Mouse (Mus musculus) adrenal gland, adult 2 months (tissue): ENCODE results near the gene Qsox1. TPM values are rescaled to one million over a fixed set of nuclear protein-coding genes. Genes with fewer than 3 reads are reported as not detected.

ENCODE experiments used
- DNase-seq: peaks from one replicate; pipeline ENCODE4 v3.0.0; 2021
- polyA plus RNA-seq: library from polyadenylated mRNA; depleted of rRNA; stranded (reverse); fragments of >200 nt; gene quantifications from 2 replicates; pipeline ENCODE4 v1.2.3, GENCODE M21; 2012
- total RNA-seq, 2 experiments: library from RNA; stranded (reverse); gene quantifications; 2 replicates each; pipeline ENCODE4 v1.2.3; 2021

Gene Qsox1
- total and polyA plus RNA-seq, 3 experiments, result 49.6 to 82.6 (median 71.8) TPM

DNA sequence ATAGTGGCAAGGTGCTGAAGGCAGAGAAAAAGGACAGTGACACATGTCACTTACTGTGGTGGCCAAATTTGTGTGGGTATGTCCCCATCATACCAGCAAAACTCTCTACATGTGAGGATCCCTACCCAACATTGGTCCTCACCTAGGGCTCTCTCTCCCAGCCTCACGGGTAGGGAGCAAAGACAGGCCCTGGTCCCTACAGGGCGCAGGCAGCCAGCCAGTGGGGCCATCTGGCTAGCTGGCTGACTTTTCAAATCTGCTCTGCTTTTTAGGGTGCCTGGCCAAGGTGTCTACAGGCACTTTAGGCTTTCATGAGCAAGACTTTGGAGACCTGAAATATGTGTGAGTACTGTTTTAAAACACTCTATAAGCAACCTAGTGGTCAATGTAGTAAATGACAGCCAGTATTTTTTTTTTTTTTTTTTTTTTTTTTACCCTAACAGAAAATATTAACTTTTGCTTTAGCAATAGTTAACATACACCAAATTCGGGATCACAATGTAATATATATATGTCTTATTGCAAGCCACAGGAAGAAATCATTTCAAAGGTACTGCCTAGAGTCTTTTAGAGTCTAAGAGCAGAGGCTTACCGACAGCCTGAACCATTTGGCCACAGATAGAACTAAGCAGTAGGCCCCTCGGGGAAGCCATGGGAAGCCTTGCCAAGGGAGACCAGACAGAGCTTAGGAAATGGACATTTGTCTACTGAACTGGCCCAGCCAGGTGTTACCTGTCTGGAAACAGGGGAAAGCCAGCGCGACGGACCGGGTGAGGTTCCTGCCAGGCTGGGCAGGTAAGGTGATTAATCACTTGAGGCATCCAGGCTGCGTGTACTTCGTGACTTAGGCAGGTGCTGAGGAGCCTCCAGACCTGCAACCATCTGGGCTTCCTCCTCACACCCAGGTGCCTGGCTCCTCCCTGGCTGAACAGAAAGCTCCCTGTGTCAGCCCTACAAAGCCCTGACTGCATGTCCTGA is 11.4 kb downstream of the Qsox1 start:
- DNase-seq, result no peak

DNA sequence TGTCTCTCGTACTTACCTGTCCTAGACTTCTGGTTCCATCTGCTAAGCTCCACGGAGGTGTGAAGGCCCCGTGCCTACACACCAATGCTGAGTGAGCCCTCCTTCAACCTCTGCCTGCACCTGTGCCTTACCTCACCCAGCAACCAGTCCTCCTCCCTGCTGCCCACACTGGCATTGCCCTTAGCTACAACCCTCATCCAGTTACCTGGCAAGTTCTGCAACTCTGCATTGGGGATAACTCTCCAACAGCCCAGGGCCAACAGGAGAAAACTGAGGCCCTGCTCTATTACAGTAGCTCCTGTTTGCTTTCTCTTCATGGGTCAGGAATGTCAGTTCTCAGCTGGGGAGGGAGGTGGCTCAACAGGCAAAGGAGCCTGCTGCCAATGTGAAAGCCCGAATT is 14.7 kb downstream of the Qsox1 start:
- no peak for DNase-seq

DNA sequence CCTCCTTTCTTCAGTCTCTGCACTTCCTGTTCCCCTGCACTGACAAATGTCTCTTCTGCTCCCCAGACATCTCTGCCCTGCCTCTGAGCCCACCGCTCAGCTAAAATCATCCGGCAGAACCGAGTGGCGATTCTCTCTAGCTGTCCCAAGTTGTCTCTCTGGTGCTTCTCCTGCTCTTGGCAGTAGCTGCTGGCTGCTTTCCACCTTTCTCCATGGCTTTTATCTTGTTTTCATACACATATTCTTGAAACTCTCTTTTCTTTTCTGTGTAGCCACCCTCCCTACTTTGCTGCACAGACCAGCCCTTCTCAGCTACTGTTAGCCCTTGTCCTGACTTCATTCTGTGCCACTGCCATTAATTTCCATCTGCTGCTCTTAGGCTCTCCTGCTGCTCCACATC is 15.3 kb downstream of the Qsox1 start:
- no peak for DNase-seq

DNA sequence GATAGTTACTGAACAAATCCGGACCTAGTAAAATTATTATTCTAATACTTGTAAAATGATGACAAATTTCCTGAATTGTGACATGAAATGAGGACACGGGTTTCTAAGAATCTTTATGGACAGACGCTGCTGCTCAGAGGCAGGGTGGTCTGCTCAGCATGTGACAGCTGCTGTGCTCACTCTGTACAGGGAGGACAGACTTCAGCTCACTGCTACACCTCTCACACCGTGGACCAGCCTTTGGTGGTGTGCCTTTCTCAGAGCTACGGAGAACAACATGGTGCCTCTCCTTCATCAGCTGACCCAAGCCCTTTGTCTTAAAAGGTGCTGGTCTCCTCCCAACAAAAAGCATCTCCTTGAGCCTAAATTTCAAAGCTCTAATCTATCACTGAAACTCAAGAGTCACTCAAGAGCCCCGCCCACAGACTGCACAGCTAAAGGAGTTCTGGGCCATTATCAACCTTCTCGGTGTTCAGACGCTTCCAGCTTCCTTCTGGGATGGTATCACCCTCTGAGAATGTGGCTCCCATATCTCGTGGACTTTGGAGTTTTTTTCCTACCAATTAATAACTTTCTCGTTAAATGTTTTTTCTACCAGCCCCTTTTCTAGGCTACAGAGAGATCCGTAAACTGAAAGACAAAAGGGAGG is 15.8 kb downstream of the Qsox1 start:
- DNase-seq, result no peak

- DNase-seq, result peak; percentile 82
Measured at GRCm38 (mm10) chr1:155795791-155796233, 16.9 kb downstream of the Qsox1 start.

GRCm38 (mm10) chr1:155794855-155795254 is 17.8 kb downstream of the Qsox1 start:
- peak; percentile 41 for DNase-seq

DNA sequence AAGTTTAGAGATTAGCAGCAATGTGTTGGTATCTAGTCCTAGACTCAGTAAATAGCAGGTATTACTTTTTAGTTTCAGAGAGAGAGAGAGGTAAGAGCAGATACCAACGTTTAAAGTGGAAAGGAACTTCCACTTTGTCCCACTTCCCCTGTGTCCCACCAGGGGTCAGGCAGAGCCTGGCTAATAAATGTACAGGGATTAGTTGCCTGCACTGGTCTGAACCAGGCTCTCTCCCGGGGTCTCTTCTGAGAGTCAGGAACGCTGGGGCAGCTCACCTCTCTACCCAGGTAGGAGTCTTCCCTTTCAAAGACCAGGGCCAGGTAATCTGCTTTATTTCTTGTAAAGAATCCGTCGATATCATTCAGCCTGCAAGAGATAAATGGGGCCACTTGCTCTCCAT is 20.8 kb downstream of the Qsox1 start:
- no peak for DNase-seq

GRCm38 (mm10) chr1:155790111-155790974 is 22.3 kb downstream of the Qsox1 start:
- no peak for DNase-seq

- DNase-seq, result peak; percentile 71
Measured at GRCm38 (mm10) chr1:155785886-155786285, 26.8 kb downstream of the Qsox1 start.

DNA sequence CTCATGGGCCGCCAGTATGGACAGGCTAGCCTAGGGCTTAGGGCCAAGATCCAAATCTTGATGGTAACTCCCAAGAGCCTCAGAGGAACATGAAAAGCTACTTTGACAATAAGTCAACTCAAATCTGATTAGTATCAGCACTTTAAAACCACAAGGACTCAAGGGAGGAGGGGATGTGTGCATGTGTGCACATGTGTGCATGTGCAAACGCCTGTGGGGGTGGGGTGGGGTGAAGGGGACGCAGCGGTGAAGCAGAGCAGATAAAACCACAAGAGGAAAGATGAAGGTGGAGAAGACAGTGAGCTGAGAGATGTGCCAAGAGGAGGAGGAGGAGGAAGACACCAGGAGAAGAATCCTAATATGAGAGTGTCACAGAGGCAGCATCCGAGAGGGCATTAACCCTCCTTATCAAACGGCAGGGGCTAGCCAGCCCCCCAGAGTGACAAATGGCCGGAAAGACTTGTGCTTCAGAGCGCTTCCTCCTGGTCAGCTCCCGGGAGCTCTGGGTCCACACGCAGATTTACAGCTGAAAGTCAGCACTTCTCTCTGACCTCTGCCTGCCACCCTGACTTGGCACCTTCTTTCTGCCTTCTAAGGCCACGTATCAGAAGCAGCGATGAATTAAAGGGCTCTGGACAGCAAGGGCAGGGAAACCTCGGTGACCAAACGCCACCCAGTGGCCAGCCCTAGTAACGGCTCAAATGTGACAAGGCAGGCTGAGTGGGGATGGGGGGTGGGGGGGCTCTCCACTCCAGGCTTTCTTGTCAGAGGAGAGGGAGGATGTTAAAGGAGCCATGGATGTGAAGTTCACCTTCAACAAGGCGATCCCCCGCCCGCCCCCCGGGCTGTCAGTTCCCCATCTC is 28.1 kb downstream of the Qsox1 start:
- DNase-seq, result peak; percentile 55

DNA sequence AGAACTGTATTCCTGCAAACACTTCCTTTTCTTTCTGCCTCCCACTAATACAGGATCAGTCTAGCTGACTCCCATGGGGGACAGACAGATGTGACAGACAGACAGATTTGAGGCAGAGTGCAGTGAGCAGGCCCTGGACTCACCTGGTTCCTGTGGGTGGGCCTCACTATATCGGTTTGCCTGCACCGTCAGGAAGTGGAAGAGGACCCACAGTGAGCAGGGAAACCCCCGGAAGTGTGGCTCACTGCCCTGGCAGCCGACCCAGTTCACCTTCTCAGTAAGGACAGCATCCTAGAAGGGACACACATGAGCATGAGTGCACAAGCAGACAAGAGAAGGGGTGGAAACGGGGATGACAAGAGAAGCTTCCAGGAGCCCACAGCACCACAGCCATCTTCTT is 30.3 kb downstream of the Qsox1 start:
- no peak for DNase-seq

DNA sequence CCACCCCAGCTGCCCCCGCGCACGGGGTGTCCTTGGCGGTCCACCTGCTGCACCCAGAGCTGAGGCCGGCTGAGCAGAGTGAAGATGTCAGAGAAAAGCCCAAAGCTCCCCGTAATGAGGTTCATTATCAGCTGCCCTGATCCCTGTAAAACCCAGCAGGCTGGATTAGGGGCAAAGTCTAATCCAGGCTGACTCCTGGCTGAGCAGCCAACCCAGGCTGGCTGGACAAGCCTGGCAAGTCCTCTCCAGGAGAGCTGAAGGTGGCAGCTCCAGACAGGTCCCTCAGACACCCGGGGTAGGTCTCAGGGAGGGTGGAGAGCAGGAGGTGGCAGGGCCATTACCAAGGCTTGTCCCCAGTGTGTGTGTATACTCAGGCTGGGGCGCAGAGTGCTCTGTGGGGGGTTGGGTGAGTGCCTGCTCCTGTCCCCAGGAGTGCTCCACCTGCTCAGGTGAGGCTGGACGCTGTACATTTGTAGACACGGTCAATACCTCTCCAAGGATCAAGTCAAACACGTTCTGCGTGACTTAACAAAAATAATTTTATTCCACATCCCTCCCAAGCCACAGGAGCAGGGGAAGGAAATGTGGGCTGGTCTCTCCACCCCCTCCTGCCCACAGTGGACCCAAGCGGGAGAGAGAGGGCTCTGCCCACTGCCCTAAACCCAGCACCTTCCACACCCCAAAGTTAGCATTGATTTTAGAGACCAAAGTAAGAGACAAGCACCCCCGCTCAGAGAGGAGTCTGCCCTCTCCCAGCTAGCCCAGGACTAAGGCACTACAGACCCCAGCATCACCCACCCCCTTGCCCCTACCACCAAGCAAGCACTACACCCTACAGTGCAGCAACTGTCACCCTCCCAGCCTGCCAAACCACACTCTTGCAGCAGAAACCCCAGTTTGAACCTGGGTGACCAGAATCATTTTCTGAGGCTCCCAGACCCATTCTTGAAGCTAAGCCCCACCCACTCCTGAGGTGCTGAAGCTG is 34.8 kb downstream of the Qsox1 start:
- DNase-seq, result no peak

- peak; percentile 31 for DNase-seq
Measured at GRCm38 (mm10) chr1:155759167-155759566, 53.5 kb downstream of the Qsox1 start.

- DNase-seq, result no peak
Measured at GRCm38 (mm10) chr1:155758711-155759110, 54.0 kb downstream of the Qsox1 start.

DNA sequence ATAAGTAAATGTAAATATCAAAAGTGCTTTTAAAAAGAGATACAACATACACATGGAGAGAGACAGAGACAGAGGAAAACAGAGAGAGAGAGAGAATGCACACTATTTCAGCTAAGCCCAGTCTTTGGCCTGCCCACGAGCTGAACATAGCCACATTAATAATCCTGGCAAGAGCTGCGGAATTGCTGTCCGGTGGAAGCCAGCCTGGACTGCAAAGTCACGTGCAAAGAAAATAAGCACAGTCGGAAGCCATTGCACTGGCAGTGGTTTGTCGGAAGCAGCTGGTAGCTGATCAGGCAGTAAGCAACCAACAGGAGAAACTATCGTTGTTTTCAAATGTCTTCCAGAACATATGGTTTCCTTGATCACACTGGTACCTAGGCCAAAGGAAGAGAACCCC is 55.1 kb downstream of the Qsox1 start:
- no peak for DNase-seq

DNA sequence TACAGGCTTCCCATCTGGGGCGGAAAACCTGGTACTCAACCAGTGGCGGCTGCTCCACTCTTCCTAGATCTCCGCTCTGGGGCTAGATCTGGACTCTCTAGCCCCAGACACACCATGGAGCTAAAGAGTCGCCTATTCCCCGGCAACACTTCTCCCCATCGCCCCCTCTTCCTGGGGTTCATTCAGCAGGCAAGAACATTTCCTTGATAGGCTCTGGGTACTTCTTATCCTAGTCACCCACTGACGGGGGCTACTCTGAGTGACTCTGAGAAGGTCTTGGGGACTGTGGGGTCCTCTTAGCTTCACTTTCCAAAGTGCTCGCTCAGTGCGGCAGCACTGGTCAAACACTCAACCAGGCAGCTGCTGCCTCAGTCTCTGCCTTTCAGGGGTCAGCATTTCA is 59.3 kb downstream of the Qsox1 start:
- DNase-seq, result no peak

DNA sequence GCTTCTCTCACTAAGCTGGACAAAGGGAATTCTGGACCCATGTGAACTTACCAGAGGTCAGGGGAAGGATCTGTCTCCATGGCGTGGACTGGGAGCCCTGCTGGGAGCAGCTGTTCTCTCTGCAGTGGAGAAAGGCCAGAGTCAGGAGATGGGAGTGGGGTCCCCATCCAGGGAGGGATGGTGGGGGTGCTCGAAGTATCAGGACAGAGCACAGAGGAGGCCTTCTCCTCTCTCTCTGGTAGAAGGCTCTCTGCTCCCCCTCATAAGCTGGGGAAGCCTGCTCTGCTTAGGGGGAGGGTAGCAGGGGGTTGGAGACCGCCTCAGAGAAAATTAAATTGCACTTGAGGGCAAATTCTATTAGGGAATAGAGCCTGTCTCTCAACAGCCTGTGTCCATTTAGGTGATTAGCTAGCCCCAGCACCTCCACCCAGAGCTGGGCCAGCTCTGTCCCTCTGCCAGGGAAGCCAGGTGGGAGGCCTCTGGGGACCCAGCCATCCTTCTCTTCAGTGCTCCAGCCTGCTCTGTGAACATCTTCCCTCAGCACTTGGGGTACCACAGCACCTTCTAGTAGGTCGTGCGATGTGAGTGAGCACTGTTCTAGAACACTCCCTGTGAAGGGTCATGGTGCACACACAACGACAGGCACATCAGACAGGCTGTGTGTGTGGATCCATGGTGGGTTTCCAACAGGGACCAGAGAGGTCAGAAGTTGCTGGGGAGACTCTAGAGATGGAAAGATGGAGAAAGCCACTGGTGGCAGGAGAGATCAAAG is 61.0 kb downstream of the Qsox1 start, which contains the start of gene Lhx4:
Gene Lhx4 (minus strand): TSS at position 201 of the 772 bp plus-strand sequence.
- DNase-seq, result no peak

DNA sequence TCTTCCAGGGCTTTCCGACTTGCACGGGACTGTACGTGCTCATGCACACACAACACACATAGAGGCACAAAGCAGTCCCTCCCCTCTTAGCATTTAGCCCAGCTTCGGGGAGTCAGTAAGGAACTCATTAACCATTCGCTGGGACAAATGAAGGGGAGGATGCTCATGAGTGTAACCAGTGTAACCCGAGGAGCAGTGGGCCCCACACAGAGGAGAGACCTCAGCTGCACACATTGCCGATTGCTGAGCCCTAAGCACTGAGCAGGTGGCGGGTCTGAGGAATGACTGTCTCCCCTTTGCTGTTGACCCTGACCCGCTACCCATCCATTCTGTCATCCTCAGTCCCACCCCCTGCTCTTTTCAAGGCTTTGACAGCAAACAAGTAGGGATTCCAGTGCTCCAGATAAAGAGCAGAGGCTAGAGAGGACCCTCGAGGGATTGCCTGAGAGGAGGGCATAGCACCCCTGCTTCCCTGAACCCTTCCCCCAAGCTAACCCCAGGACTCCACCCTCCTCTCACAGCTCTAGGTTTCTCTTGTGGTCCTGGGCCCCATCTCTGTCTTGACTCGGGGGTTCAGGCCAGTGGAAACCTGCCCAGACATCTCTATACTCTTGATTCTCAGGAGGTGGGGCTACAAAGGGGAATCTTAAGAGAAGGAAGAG is 62.0 kb downstream of the Qsox1 start:
- DNase-seq, result no peak

DNA sequence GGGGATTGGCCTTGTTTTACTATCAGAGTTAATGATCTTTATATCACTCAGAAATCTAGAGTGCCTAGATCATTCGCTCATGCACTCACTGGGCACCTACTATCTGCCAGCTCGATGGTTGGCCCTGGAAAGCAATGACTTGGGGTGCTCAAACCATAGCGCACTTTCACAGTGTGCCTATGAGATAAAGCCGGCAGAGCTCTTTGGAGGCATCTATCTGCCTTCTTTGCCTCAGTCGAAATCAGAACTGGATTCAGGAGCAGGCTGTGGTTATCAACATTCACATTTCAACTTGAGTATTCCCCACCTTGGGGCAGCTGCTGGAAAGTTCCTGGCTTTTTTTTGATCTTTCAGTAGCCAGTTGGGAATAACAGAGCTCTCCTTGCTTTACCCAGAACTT is 64.8 kb downstream of the Qsox1 start:
- no peak for DNase-seq
